Mouse (Mus musculus) adrenal gland, adult (tissue): Measurements from ENCODE around the gene Sema3b.

ENCODE experiments used
- DNase-seq, 2 experiments: peaks; one replicate each; pipeline ENCODE4 v3.0.0; 2022 to 2023; ENCODE audit warnings: low spot score in 1 of 2; ENCODE audit not compliant: inconsistent age in 2 of 2

Gene Sema3b

DNA sequence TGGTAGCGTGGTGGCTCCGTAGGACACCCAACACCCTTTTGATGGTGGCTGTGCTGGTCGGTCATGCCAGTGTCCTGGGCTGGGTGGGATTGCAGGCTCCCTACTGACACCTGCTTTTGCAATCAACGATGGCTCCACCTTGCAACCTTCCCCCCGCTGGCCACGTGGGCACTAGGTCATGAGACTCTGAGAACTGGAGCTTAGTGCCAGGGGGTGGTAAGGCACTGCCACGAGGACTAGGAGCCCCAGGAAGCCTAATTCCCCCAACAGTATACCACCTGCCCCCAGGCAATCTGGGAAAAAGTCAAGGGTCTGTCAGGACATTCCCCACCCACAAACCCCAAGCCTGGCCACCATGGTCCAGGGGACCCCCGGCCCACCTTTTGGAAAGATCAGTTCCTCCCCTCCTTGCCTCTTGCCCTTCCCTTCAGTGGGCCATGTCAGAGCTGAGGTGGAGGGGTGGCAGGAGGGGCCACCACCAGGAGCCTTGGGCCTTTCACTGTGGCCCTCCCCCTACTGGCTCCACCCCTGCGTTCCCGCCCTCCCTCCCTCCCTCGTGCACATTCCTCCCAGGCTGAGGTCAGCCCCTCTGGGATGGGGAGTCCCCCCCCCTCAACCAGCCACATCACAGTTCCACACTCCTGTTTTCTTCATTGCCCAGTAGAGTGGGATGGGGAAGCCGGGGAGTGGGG lies at the start of gene Sema3b:
TSS of gene Sema3b (minus strand) at position 489 of the 692 bp plus-strand sequence.
- DNase-seq: no peak

DNA sequence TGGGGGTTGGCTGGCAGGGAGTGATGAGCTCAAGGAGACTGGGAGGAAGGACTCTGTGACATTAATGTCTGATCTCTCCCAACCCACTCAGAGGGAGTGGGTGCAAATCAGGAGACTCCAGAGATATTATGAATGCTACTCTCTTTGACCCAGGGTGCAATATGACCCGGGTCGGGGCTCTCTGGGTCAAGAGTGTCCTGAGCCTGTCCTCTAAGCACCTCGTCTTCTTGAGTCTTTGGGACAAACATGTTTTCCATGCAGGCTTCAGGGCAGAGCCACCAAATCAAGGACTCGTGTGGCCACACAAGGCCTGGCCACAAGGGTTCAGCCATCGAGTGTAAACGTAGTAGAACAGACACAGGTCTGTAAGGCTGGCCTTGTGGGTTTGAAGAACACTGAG lies 49.1 kb upstream of the Sema3b start:
- DNase-seq: no peak

DNA sequence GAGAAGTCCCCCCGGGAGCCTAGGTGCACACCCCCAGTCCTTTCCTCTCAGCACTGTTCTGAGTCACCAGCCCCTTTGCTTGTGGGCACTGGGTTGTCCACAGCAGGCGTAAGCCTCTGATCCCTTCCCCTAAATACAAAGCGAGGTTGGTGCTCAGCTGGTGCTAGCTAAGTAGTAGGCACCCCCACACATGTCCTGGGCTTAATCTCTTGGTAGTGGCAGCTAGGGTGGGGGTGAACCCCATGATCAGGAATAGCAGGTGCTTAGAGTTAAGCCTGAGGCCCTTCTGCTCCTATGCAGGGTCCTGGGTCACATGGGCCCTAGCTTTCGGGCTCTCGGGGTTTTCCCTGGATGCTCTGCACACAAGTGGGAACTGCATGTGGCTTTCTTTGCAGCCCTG lies 48.1 kb upstream of the Sema3b start:
- DNase-seq: no peak

DNA sequence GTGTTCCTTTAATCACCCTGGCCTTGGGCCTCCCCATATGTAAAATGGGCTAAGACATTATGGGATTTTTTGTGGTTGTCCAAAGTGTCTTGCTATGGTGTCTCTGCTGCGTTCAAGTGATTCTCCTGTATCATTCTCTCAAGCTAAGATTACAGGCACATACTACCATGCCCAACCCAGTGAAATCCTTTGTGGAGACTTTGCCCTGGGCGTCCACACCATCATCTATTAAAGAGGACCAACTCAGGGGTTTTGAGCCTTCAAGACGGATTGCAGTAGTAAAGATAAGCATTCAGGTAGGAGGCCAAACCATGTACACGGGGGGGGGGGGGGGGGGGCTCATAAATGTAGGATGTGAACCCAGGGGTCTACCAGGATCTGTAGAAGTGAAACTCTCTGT lies 45.6 kb upstream of the Sema3b start:
- DNase-seq: no peak

DNA sequence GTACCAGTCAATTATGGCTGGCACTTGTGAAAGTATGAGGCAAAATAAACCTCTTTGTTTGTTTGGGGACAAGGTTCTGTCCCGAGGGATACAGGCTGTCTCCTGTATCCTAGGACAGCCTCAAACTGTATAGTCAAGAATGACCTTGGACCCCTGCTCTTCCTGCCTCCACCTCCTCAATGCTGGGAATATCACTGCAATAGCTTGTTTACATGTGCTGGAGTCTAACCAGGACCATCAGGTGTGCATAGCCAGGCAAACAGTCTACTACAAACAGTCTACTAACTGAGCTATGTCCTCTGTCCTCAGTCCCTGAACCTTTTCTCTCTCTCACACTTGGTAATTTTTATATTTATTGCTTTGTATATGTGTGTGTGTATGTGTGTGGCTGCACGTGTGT lies 44.4 kb upstream of the Sema3b start:
- DNase-seq: no peak

DNA sequence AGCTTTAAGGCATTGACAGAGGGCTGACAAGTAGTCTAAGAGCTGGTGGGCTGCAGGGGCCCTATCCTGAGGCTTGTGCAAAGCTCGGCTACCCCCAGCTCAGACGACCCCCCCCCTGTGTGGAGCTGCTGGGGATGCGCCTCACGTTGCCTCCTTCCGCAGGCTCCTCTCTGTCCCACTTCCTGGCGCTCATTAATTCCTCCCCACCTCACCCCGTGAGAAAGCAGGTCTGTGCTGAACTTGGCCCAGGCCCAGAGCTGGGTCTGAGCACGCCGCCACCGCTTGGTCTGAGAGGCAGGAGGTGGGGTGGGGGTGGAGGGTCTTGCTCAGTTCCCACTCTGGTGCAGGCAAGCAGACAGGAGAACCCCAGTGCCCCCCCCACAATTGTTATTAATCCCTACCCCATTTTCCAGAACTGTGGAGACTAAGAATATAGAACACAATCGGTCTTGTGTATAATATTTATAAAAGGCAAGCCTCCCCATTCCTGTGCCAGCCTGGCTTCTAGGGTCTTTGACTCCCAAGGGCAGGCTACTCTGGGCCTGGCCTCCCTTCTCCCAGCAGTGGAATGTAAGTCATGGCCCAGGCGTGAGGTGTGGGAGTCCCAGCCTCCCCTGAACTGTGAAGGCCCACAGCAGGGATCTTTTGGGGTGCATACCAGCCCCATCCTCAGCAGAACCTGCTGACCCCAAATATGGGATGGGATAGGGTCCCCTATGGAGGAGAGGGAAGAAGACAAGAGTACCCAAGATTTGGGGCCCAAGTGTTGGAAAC lies 41.9 kb upstream of the Sema3b start:
- no peak for DNase-seq

DNA sequence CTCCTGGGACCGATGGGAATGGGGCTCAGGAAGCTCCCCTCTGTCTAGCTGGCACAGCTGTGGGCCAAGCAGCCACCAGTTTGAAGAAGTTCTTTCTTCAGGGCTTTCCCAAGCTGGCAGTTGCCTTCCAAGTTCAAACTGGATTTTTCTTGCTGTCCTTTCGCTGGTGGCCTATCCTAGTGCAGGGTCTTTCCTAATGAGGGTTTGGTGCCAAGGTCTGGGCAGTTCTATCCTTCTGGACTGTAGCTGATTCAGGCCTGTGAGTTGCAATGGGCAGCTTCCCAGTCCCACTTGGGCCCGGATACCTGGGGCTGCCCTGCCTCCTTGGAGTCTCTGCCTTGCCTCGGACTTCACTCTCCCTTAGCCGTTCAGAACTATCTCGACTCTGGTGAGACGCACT lies 41.2 kb upstream of the Sema3b start:
- no peak for DNase-seq

DNA sequence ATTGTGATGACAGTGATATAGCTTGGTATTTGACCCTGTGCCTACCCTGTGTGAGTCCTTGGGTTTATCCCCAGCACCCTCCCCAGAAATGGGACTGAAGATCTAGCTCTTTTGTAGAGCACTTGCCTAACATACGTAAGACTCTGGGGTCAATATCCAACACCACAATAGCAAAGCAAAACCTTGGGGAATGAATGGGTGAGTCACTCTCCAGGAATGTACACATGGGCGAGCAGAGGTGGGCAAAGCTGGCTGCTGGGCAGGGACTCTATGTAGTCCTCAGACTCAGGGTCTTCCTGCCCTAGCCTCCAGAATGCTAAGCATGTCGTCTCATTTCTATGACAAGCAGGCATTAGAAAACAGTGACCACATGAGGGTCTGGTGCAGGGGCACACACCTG lies 39.7 kb upstream of the Sema3b start:
- DNase-seq: no peak

DNA sequence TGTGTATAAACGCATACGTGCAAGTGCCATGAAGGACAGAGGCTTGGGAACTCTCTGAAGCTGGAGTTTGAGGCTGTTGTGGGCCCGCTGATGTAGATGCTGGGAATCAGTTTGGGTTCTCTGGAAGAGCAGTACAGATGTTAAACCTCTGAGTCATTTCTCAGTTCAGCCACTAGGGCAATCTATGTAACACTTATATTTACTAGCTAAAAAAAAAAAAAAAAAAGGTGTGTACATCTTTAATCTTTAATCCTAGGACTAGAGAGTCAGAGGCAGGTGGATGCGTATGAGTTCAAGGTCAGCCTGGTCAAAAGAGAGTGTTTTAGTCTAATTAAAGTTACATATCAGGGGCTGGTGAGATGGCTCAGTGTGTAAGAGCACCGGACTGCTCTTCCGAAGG lies 37.9 kb upstream of the Sema3b start:
- DNase-seq: no peak

DNA sequence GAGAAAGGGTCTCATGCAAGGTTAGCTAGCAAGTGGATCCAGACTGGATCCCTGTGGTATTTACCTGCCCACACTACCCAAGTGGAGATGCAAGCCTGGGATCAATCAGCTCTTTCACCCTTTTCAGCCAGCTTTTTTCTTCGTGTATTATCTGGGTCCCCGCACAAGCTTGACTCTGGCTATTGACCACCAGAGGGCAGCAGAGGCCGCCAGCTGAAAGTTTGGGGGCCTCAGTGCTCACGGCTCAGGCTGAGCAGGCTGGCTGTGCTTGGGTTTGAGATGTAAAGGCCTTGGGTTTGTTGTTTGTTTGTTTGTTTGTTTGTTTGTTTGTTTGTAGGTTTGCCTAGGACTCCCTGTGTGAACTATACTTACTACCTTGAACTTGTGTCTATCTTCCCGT lies 36.5 kb upstream of the Sema3b start:
- peak; percentile 74 to 90 for DNase-seq

DNA sequence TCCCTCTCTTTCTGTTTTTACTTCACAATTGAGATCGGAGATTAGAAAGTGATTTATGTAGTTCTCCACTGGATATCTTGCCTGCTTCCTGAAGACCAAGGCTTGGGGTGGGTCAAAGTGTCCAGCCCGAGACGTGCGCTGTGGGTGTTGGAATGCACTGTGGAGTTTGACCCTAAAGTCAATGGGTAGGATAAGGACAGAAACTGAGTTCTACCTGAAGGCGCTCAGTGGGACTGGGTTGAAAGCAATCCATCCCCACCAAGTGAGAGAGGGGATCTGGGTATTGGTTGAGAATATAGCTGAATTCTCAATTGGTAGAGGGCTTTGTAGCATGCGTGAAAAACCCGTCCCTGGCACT lies 36.1 kb upstream of the Sema3b start:
- DNase-seq: no peak

DNA sequence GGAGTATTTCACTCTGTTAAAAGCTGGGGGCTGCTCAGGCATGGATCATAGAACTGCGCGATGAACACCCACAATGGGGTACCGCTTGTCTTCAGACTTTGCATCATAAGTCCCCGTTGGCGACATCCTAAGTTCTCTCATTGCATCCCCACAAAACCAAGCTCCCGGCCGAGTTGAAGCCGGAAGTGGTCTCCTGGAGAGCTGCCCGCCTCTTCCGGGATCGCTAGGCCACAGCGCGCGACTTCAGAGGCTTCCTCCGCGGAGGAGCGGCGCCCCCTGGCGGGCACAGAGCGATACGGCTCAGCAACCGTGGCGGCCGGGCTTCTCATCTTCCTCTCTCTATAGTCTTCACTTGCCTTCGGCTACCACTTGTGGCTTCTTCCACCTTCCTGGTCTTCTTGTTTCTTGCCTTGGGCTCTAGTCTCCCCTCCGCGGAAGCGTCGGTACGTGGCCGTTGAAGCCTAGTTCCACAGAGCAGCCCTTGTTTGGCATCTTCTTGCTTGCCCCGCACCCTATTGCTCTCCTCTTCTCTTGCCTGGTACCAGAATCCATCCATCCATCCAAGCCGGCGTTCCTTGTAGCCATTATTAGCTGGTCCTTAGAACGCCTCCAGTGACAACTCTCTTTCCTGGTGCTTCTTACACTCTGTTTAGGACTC lies 35.6 kb upstream of the Sema3b start:
- DNase-seq: peak; percentile 91 to 96

DNA sequence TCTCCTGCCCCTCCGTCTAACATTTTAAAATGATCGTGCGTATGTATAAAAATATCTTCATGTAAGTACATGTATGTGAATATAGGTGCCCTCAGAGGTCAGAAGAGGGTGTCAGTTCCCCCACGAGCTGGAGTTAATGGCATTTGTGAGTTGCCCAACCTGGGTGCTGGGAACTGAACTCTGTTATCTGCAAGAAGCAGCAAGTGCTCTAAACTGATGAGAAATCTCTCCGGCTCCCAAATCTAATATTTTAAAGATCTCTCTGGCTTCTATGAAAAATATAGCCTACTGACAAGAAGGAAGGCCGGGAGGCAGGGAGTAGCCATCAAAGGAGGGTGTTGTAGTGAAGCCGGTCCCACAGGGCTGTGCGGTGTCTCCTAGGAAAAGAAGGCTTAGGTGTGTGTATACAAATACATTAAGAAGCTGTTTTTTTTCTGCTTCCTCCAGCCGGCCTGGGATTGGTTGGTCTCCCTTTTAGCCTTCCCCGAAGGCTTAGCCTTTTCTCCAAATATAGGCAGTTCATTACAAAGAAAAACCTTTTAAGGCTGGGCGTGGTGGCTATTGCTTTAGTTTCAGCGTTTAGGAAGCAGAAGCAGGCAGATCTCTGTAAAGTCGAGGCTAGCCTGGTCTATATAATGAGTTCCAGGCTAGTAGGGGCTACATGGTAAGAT lies 34.6 kb upstream of the Sema3b start:
- DNase-seq: peak in 1 of 2 experiments; percentile 40

DNA sequence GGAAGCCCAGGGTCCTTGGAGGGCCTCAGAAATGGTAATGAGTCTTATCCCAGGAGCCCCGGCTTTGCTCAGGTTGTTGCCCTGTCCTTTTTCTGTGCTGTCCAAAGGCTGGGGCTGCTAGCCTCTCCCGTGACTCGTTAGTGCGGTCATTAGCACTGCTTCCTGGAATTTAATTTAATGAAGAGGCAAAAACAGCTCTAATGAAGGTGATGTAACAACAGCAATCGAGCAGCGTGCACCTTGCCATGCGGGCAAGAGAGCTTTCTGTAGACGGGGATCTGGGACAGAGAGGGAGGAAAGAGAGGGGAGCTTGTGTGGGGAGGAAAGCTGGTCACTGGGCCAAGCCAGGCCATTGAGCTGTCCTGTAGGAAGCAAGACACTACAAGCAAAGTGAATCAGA lies 32.6 kb upstream of the Sema3b start:
- peak in 1 of 2 experiments; percentile 36 for DNase-seq

DNA sequence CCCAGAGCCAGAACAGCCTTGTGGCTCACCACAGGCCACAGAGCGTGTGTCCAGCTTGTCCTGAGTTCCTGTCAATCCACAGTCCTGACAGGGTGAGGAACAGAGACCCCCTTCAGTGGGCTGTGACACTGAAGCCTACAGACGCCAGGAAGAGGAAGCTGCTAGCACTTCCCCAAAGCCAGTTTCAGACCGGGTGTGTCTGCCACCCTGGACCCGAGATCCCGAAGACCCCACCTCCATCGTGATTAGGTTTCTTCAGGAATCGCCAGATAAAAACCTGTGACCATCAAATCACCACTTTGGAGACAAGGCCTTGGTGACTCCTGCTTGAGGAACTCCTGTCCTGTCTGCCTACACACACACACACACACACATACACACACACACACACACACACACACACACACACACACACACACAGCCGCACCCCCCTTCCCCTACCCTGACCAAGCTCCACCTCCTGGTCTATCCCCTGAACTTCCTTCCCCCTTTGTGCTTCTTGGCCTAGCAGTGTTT lies 31.3 kb upstream of the Sema3b start:
- peak; percentile 29 to 54 for DNase-seq

DNA sequence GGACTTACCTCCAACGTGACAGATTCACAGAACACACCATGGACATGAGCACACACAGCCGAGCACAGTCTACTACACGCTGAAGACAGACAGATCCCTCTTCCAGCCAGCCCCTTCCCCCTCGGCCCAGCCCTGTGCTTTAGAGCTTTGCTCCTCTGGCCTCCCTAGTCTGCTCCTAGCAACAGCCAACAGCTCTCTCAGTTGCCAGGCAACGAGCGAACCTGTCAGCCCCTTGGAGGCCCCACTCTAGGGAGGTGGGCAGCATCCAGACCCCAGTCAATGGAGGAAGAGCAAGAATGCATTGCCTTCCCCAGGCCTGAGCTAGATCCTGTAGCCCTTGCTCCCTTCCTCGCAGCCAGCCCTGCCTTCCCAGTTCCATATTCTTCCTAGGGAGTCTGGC lies 28.0 kb upstream of the Sema3b start:
- DNase-seq: no peak

DNA sequence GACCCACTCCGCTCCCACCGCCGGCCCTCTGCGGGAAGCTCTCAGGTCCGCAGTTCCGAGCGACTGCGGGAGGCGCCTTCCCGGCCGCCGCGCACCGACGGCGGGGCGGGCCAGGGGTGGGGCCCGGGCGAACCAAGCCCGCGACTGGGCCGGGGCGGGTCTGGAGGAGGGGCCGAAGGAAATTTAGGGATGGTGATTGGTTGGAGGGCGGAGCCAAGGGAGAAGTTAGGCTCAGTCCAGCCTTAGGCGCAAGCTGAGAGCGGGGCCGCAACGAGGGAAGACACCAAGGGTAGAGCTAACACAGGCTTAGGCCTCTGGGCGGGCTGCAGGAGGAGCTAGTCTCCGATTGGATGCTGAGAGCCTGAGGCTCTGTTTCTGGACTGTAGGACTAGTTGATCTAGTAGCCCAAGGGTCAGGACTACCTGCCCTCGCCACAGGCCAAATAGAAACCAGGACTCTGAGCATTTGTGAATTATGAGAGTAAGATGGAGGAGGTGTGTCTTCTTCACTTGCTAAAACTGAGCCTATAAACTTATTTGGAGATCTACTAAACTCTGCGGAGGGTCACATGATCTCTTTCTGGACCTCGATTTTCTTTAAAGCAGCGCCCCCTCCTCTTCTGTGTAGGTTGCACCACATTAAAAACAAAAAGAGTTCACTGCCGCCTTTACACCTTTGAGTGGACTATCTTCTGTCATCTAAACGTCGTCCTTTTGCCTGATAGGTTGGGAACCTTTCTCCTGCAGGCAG lies 26.4 kb upstream of the Sema3b start, which contains the start of gene Gnai2:
TSS of gene Gnai2 (minus strand) at position 89 of the 750 bp plus-strand sequence.
- peak; percentile 99 for DNase-seq

DNA sequence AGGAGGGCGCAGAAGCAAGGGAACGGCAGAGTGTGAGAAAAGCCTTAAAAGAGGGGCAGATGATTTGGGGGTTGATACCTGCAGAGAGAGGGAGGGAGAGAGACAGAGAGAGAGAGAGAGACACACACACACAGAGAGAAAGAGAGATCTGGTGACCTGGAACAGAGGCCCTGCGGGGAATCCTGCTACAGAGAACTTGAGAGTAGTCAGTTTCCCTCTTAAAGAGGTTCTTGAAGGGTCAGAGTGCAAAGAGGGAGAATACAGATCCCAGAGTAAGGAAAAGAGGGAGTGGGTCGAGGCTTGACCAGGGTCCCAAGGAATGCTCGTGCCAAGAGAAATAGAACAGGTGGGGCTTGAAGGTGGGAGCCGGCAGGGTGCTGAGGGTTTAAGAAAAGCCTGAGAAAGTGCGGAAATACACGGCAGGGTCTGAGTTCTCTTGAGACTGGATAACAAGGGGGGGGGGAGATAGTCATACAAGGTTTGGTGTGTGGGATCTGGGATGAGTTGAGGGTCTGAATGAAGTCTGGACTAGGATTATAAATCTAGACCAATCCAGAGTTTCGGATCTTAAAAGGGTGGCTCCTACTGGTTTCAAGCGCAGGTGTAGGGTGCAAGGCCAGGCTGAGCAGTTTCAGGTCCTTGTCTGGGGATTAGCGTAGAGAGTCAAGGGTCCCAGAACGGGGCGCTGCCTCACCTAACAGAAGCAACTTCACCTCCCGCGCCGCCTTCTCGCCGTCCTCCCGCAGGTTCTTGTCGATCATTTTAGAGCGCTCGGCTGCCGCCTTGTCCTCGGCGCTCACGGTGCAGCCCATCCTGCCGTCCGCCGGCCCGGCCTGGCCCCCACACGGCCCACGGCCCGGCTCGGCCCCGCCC lies 25.6 kb upstream of the Sema3b start:
- DNase-seq: peak in 1 of 2 experiments; percentile 65

DNA sequence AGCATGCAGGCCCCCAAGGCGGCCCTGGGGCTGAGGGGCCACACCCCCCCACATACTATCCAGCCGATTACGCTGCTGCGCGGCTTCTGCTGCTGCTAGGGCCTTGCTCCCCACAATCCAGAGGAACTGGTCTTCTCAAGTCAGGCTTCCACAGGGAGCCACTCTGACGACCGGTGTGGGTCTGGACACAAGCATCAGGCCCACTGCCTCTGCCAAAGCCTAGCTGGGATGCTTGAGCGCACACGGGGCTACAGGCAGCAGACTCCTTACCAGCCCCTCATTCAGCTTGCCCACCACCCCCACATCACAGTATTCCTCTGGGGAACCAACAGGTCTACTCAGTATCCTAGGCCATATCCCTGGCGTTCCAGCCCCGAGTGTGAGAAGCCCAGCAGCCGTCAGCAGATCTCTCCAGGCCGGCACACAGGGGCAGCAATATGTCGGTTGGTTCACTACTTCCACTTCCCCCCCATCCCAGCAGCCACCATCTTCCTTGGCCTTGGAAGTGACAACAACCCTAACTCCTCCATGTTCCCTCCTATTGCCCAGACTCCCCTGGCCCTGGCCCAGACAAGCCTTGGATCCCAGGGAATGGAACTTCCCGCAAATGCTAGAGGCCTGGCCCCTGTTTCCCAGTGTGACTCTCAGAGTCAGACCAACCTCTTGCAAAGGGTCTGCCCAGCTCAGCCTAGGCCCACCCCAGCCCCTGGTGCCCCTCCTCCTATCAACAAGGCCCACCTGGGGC lies 24.8 kb upstream of the Sema3b start:
- DNase-seq: peak; percentile 61 to 81
